Mouse (Mus musculus) ES-Bruce4 (cell line): ENCODE results near the gene Hrasls. TPM values are rescaled to one million over a fixed set of nuclear protein-coding genes. Genes with fewer than 3 reads are reported as not detected.

Experiments used
- H3K27ac ChIP-seq: 2 replicates; pipeline ENCODE4 v1.5.1; 2012; ENCODE audit warnings: low read length, inconsistent platforms; ENCODE audit not compliant: insufficient read depth
- H3K27me3 ChIP-seq: 2 replicates; pipeline ENCODE4 v1.6.1; 2012; ENCODE audit warnings: mild to moderate bottlenecking, low read length, inconsistent platforms; ENCODE audit not compliant: control insufficient read depth, poor library complexity, insufficient read depth, severe bottlenecking
- H3K36me3 ChIP-seq: 2 replicates; pipeline ENCODE4 v1.6.1; 2012; ENCODE audit warnings: inconsistent platforms, mild to moderate bottlenecking, low read length, moderate library complexity; ENCODE audit not compliant: control insufficient read depth, poor library complexity, insufficient read depth, severe bottlenecking
- H3K4me1 ChIP-seq: one replicate; pipeline ENCODE4 v1.8.1; 2011; ENCODE audit warnings: low read length; ENCODE audit not compliant: control insufficient read depth, insufficient read depth
- H3K4me3 ChIP-seq: 2 replicates; pipeline ENCODE4 v1.5.1; 2011; ENCODE audit warnings: low read depth, mild to moderate bottlenecking, low read length
- H3K9ac ChIP-seq: 2 replicates; pipeline ENCODE4 v1.6.1; 2012; ENCODE audit warnings: low read depth, mild to moderate bottlenecking, inconsistent platforms; ENCODE audit not compliant: poor library complexity, severe bottlenecking
- H3K9me3 ChIP-seq: replicated peaks from 2 replicates; pipeline ENCODE4 v1.6.1; 2012; ENCODE audit warnings: mild to moderate bottlenecking, low read length, inconsistent platforms; ENCODE audit not compliant: control insufficient read depth, poor library complexity, insufficient read depth, severe bottlenecking
- CTCF ChIP-seq: IDR thresholded peaks from one replicate; pipeline ENCODE4 v1.8.1; 2011; ENCODE audit warnings: low read depth, low read length
- EP300 ChIP-seq: IDR thresholded peaks from 2 replicates; pipeline ENCODE4 v1.6.1; 2011; ENCODE audit warnings: low read depth, low read length; ENCODE audit not compliant: insufficient read depth
- POLR2A ChIP-seq: IDR thresholded peaks from one replicate; pipeline ENCODE4 v1.8.1; 2011; ENCODE audit warnings: low read length; ENCODE audit not compliant: insufficient read depth
- polyA plus RNA-seq: library from polyadenylated mRNA; stranded (reverse); fragments of >200 nt; gene quantifications from 2 replicates; pipeline ENCODE4 v1.2.4, GENCODE M21; 2011; ENCODE audit warnings: low read depth; ENCODE audit not compliant: missing spikeins, insufficient read depth, insufficient read length

Hrasls gene
- polyA plus RNA-seq, 1 experiment = not detected

- H3K36me3 ChIP-seq = no peaks in the 10 kb centered on the region
Measured at GRCm38 (mm10) chr16:29205581-29205980, 3.9 kb upstream of the Hrasls start.

GRCm38 (mm10) chr16:29208841-29209240 lies 654 bp upstream of the Hrasls start:
- Histone ChIP-seq H3K9ac (no peak overlapping the region), H3K36me3 (no peaks in the 10 kb centered on the region), H3K4me1 (no peaks in the 10 kb centered on the region), H3K4me3 (no peak overlapping the region), H3K9me3 (no peaks in the 10 kb centered on the region), H3K27me3 (peaks cover 2% of the 10 kb centered on the region), H3K27ac (no peak overlapping the region)
- no peak for TF ChIP-seq POLR2A
- TF ChIP-seq CTCF = no peak
- no peak for TF ChIP-seq EP300

More at GRCm38 (mm10) chr16:29205581-29205980, 3.9 kb upstream of the Hrasls start:
- no peak overlapping the region for H3K4me3 ChIP-seq
- H3K27ac ChIP-seq = no peak overlapping the region
- H3K4me1 ChIP-seq = no peaks in the 10 kb centered on the region
- H3K27me3 ChIP-seq = peaks cover under 1% of the 10 kb centered on the region
- TF ChIP-seq POLR2A (no peak), CTCF (no peak), EP300 (no peak)
- H3K9ac ChIP-seq = no peak overlapping the region
- no peaks in the 10 kb centered on the region for H3K9me3 ChIP-seq

- Histone ChIP-seq H3K9ac (no peak overlapping the region), H3K4me3 (no peak overlapping the region), H3K36me3 (no peaks in the 10 kb centered on the region), H3K9me3 (no peaks in the 10 kb centered on the region), H3K4me1 (no peaks in the 10 kb centered on the region), H3K27me3 (peaks cover 1% of the 10 kb centered on the region; the same call in 1 of the 2 replicates), H3K27ac (no peak overlapping the region)
- no peak for TF ChIP-seq EP300
Measured at GRCm38 (mm10) chr16:29216395-29217295, 7.2 kb downstream of the Hrasls start.

- TF ChIP-seq CTCF (no peak), EP300 (no peak), POLR2A (no peak)
- Histone ChIP-seq H3K27ac (no peak overlapping the region), H3K36me3 (no peaks in the 10 kb centered on the region), H3K4me1 (no peaks in the 10 kb centered on the region), H3K9me3 (no peaks in the 10 kb centered on the region), H3K9ac (no peak overlapping the region), H3K4me3 (no peak overlapping the region), H3K27me3 (no peaks in the 10 kb centered on the region; the same call in 1 of the 2 replicates)
Measured at GRCm38 (mm10) chr16:29235951-29236350, 26.5 kb downstream of the Hrasls start.

GRCm38 (mm10) chr16:29254325-29254724 lies 44.8 kb downstream of the Hrasls start:
- Histone ChIP-seq H3K4me1 (no peaks in the 10 kb centered on the region), H3K27me3 (no peaks in the 10 kb centered on the region), H3K4me3 (no peak overlapping the region), H3K27ac (no peak overlapping the region), H3K9ac (no peak overlapping the region), H3K36me3 (no peaks in the 10 kb centered on the region), H3K9me3 (no peaks in the 10 kb centered on the region)
- TF ChIP-seq POLR2A (no peak), CTCF (no peak), EP300 (no peak)

Other genes starting within 250 kb of the Hrasls start
- not detected in 2 replicates for gene Atp13a5, start 169.0 kb downstream of the Hrasls start, polyA plus RNA-seq